ENCODE assay signal across 18 mouse cellular contexts in genomic region chr6:144176674-144177073, GRCm38 (mm10).
"Had no signal": no experiment of that assay in that cellular context is flagged by ENCODE, and none has a peak within 500 bp of the region (broad histone marks: within the 10 kb centered on the region; RNA-seq: fewer than 3 reads in every experiment).

No protein-coding gene starts in this region.

- H3K9me3 ChIP-seq: liver, embryonic 13.5 days; midbrain, embryonic 12.5 days; midbrain, embryonic 15.5 days; neural tube, embryonic 12.5 days; neural tube, embryonic 15.5 days; stomach, embryonic 15.5 days had no signal

- DNase-seq: kidney, adult 2 months; kidney, postnatal 36 days; layer of hippocampus, postnatal 36 days; liver, embryonic 13.5 days; lung, adult 2 months; lung, postnatal 14 days; lung, postnatal 4 days; right cerebral cortex, postnatal 25 days; spleen, adult 18-20 months; thymus, adult 18-20 months; thymus, postnatal 36 days had no signal

- H3K36me3 ChIP-seq: liver, embryonic 13.5 days; midbrain, embryonic 12.5 days; midbrain, embryonic 15.5 days; neural tube, embryonic 12.5 days; neural tube, embryonic 15.5 days; stomach, embryonic 15.5 days had no signal

- ATAC-seq: midbrain, embryonic 15.5 days had no signal

- H3K4me1 ChIP-seq: liver, embryonic 13.5 days; stomach, embryonic 15.5 days had no signal

- H3K4me3 ChIP-seq: left cerebral cortex, adult 2 months; liver, embryonic 13.5 days; midbrain, embryonic 12.5 days; midbrain, embryonic 15.5 days; neural tube, embryonic 12.5 days; neural tube, embryonic 15.5 days; stomach, embryonic 15.5 days had no signal

- H3K27ac ChIP-seq: kidney, postnatal 0 days; left cerebral cortex, adult 2 months; liver, embryonic 13.5 days; midbrain, embryonic 12.5 days; midbrain, embryonic 15.5 days; neural tube, embryonic 12.5 days; neural tube, embryonic 15.5 days; stomach, embryonic 15.5 days had no signal

- H3K4me2 ChIP-seq: liver, embryonic 13.5 days; midbrain, embryonic 12.5 days; midbrain, embryonic 15.5 days; neural tube, embryonic 12.5 days; neural tube, embryonic 15.5 days; stomach, embryonic 15.5 days had no signal

- H3K27me3 ChIP-seq: liver, embryonic 13.5 days; midbrain, embryonic 12.5 days; midbrain, embryonic 15.5 days; neural tube, embryonic 12.5 days; neural tube, embryonic 15.5 days; stomach, embryonic 15.5 days had no signal

- H3K9ac ChIP-seq: liver, embryonic 13.5 days; midbrain, embryonic 12.5 days; midbrain, embryonic 15.5 days; neural tube, embryonic 12.5 days; neural tube, embryonic 15.5 days; stomach, embryonic 15.5 days had no signal
